Mouse (Mus musculus) left cerebral cortex, adult 11 months (tissue): ENCODE data around the gene Aatf.

Experiments
- DNase-seq: peaks from one replicate; pipeline ENCODE4 v3.0.0; 2022; ENCODE audit warnings: low spot score

Gene Aatf

GRCm38 (mm10) chr11:84521751-84522299, 8.5 kb upstream of the Aatf start:
- no peak for DNase-seq

- DNase-seq: no peak
Observed at GRCm38 (mm10) chr11:84521071-84521390, 7.7 kb upstream of the Aatf start.

GRCm38 (mm10) chr11:84520269-84521070, 7.1 kb upstream of the Aatf start:
- no peak for DNase-seq

- no peak for DNase-seq
Observed at GRCm38 (mm10) chr11:84519576-84520268, 6.4 kb upstream of the Aatf start.

- no peak for DNase-seq
Observed at GRCm38 (mm10) chr11:84519036-84519435, 5.7 kb upstream of the Aatf start.

- no peak for DNase-seq
Observed at GRCm38 (mm10) chr11:84518261-84518660, 4.9 kb upstream of the Aatf start.

- DNase-seq: no peak
Observed at GRCm38 (mm10) chr11:84517431-84517830, 4.1 kb upstream of the Aatf start.

- no peak for DNase-seq
Observed at GRCm38 (mm10) chr11:84516501-84517240, 3.3 kb upstream of the Aatf start.

GRCm38 (mm10) chr11:84512031-84512430, 1.3 kb downstream of the Aatf start:
- no peak for DNase-seq

GRCm38 (mm10) chr11:84504296-84504695, 9.0 kb downstream of the Aatf start:
- DNase-seq: no peak

- no peak for DNase-seq
Observed at GRCm38 (mm10) chr11:84497944-84498343, 15.4 kb downstream of the Aatf start.

- DNase-seq: no peak
Observed at GRCm38 (mm10) chr11:84496901-84497300, 16.4 kb downstream of the Aatf start.

GRCm38 (mm10) chr11:84495774-84496173, 17.5 kb downstream of the Aatf start:
- no peak for DNase-seq

- no peak for DNase-seq
Observed at GRCm38 (mm10) chr11:84481661-84482060, 31.7 kb downstream of the Aatf start.

GRCm38 (mm10) chr11:84480451-84480850, 32.9 kb downstream of the Aatf start:
- DNase-seq: no peak

- DNase-seq: no peak
Observed at GRCm38 (mm10) chr11:84476641-84477040, 36.7 kb downstream of the Aatf start.

GRCm38 (mm10) chr11:84475991-84476390, 37.3 kb downstream of the Aatf start:
- no peak for DNase-seq

GRCm38 (mm10) chr11:84473093-84473667, 40.1 kb downstream of the Aatf start:
- DNase-seq: no peak

GRCm38 (mm10) chr11:84464571-84464970, 48.8 kb downstream of the Aatf start:
- DNase-seq: no peak

GRCm38 (mm10) chr11:84453901-84454300, 59.4 kb downstream of the Aatf start:
- DNase-seq: no peak

GRCm38 (mm10) chr11:84442554-84443331, 70.6 kb downstream of the Aatf start:
- DNase-seq: no peak
